Mouse (Mus musculus) limb, embryonic 13.5 days (tissue): ENCODE measurements at regions not wholly inside any gene's neighbourhood (a gene's known extent, or its start where the extent isn't known, plus 50 kb on each side); places are given as distances from the start of the nearest gene placed in this dataset.
A peak's percentile ranks its signal among the peaks of the same experiment; 100 is the strongest.

Source experiments
- ATAC-seq: fragments of 200-750 bp; cut with Nextera tagmentation; 2 replicates; pipeline ENCODE4 v1.8.0; 2017; ENCODE audit warnings: low read depth, moderate number of reproducible peaks, moderate TSS enrichment; ENCODE audit not compliant: low FRiP score
- H3K27ac ChIP-seq: fragments of 300-500 bp; sonication (generic); 2 replicates; pipeline ENCODE4 v1.5.1; 2015; ENCODE audit warnings: inconsistent platforms, mild to moderate bottlenecking, moderate library complexity
- H3K27me3 ChIP-seq: fragments of 300-500 bp; sonication (generic); 2 replicates; pipeline ENCODE4 v1.6.1; 2015; ENCODE audit warnings: mild to moderate bottlenecking, inconsistent platforms
- H3K36me3 ChIP-seq: fragments of 300-500 bp; sonication (generic); 2 replicates; pipeline ENCODE4 v1.6.1; 2015; ENCODE audit warnings: inconsistent platforms, mild to moderate bottlenecking, moderate library complexity
- H3K4me1 ChIP-seq: fragments of 300-500 bp; sonication (generic); 2 replicates; pipeline ENCODE4 v1.6.1; 2015; ENCODE audit warnings: inconsistent platforms
- H3K4me2 ChIP-seq: fragments of 300-500 bp; sonication (generic); replicated peaks from 2 replicates; pipeline ENCODE4 v1.6.1; 2015; ENCODE audit warnings: inconsistent platforms, mild to moderate bottlenecking, moderate library complexity
- H3K4me3 ChIP-seq: fragments of 300-500 bp; sonication (generic); 2 replicates; pipeline ENCODE4 v1.5.1; 2015; ENCODE audit warnings: moderate library complexity, mild to moderate bottlenecking, inconsistent platforms
- H3K9ac ChIP-seq: fragments of 300-500 bp; sonication (generic); 2 replicates; pipeline ENCODE4 v1.6.1; 2015; ENCODE audit warnings: mild to moderate bottlenecking, inconsistent platforms
- H3K9me3 ChIP-seq: fragments of 300-500 bp; sonication (generic); 2 replicates; pipeline ENCODE4 v1.6.1; 2016; ENCODE audit warnings: inconsistent platforms
- WGBS: fragments of 180-500 bp; shearing (Covaris S2); methylation state at CpG from one replicate; pipeline ENCODE4 v1.1.7; 2015; 5-methylcytosine and 5-hydroxymethylcytosine counted together

GRCm38 (mm10) chr13:117482624-117483023 is 119.5 kb upstream of the Hcn1 start:
- Histone ChIP-seq H3K27ac (no peak overlapping the region), H3K9ac (no peak overlapping the region), H3K4me2 (no peak overlapping the region), H3K4me3 (no peak overlapping the region), H3K4me1 (peaks cover 3% of the 10 kb centered on the region; the same call in 1 of the 2 replicates), H3K9me3 (no peaks in the 10 kb centered on the region), H3K27me3 (no peaks in the 10 kb centered on the region), H3K36me3 (no peaks in the 10 kb centered on the region)
- ATAC-seq = no peak
- 33% methylated on average over 3 of the region's 3 CpGs for WGBS

GRCm38 (mm10) chr13:117508746-117509145 is 93.4 kb upstream of the Hcn1 start:
- ATAC-seq = no peak
- Histone ChIP-seq H3K9me3 (no peaks in the 10 kb centered on the region), H3K27me3 (no peaks in the 10 kb centered on the region), H3K36me3 (no peaks in the 10 kb centered on the region), H3K4me3 (no peak overlapping the region), H3K9ac (no peak overlapping the region), H3K4me2 (no peak overlapping the region), H3K4me1 (no peaks in the 10 kb centered on the region), H3K27ac (no peak overlapping the region)
- 93% methylated on average over 4 of the region's 4 CpGs for WGBS

GRCm38 (mm10) chr13:117550108-117550507 is 52.0 kb upstream of the Hcn1 start:
- ATAC-seq = peak; percentile 40; the same call in 1 of the 2 replicates
- no peak overlapping the region for H3K4me2 ChIP-seq
- no peak overlapping the region for H3K4me3 ChIP-seq
- H3K27ac ChIP-seq = no peak overlapping the region
- no peaks in the 10 kb centered on the region for H3K4me1 ChIP-seq
- WGBS = 18% methylated on average over 3 of the region's 3 CpGs
- no peaks in the 10 kb centered on the region for H3K9me3 ChIP-seq
- no peaks in the 10 kb centered on the region for H3K36me3 ChIP-seq
- H3K27me3 ChIP-seq = no peaks in the 10 kb centered on the region
- no peak overlapping the region for H3K9ac ChIP-seq
